Mouse (Mus musculus): ENCODE measurements around the gene Fitm2. TPM values are rescaled to one million over a fixed set of nuclear protein-coding genes. Genes with fewer than 3 reads are reported as not detected.

The Fitm2 gene
- polyA plus RNA-seq, 1 experiment from 2014 or later = 13.9 TPM

GRCm38 (mm10) chr2:163490656-163491055, 18.2 kb upstream of the Fitm2 start:
- WGBS = 92% methylated on average over 17 of the region's 17 CpGs
- no peaks in the 10 kb centered on the region for H3K9me3 ChIP-seq (ENCODE audit: control insufficient read depth, low read length)
- H3K4me1 ChIP-seq (ENCODE audit: control insufficient read depth, insufficient read depth, low read length) = no peaks in the 10 kb centered on the region
- no peaks in the 10 kb centered on the region for H3K27me3 ChIP-seq (ENCODE audit: control insufficient read depth, insufficient read depth, low read length)
- H3K27ac ChIP-seq (ENCODE audit: low read depth, low read length) = no peak overlapping the region
- H3K4me2 ChIP-seq (ENCODE audit: low read depth) = no peak overlapping the region
- DNase-seq (ENCODE audit: low spot score) (no peak), ATAC-seq (ENCODE audit: insufficient read depth, low FRiP score, low TSS enrichment) (no peak)
- no peaks in the 10 kb centered on the region for H3K36me3 ChIP-seq (ENCODE audit: control insufficient read depth, insufficient read depth, low read length)
- no peak overlapping the region for H3K9ac ChIP-seq (ENCODE audit: low read length)
- H3K4me3 ChIP-seq (ENCODE audit: low read depth, low read length) = no peak overlapping the region

GRCm38 (mm10) chr2:163489725-163490291, 17.4 kb upstream of the Fitm2 start:
- WGBS = 65% methylated on average over 5 of the region's 5 CpGs
- no peaks in the 10 kb centered on the region for H3K27me3 ChIP-seq (ENCODE audit: control insufficient read depth, insufficient read depth, low read length)
- H3K9ac ChIP-seq (ENCODE audit: low read length) = no peak overlapping the region
- H3K9me3 ChIP-seq (ENCODE audit: control insufficient read depth, low read length) = no peaks in the 10 kb centered on the region
- H3K27ac ChIP-seq (ENCODE audit: low read depth, low read length) = no peak overlapping the region
- DNase-seq (ENCODE audit: low spot score) = no peak
- H3K4me2 ChIP-seq (ENCODE audit: low read depth) = no peak overlapping the region
- no peaks in the 10 kb centered on the region for H3K4me1 ChIP-seq (ENCODE audit: control insufficient read depth, insufficient read depth, low read length)
- no peaks in the 10 kb centered on the region for H3K36me3 ChIP-seq (ENCODE audit: control insufficient read depth, insufficient read depth, low read length)
- H3K4me3 ChIP-seq (ENCODE audit: low read depth, low read length) = no peak overlapping the region
- ATAC-seq (ENCODE audit: insufficient read depth, low FRiP score, low TSS enrichment) = no peak

DNA sequence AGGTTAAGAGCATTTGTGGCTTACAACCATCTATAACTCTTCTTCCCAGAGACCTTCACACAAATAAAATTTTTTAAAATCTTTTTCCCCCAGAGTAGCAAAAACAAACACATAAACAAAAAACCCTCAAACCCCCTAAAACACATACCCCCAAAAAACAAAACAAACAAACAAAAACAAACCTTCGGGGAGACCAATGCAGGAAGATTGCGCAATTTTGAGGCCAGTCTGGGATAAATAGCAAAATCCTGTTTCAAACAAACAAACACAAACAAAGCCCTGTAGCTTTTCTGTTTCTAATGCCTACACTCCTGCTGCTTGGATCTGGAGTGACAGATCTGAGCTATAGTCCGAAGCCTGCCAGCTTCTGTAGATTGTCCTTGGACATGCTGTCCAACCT, 14.9 kb upstream of the Fitm2 start:
- no peak for DNase-seq (ENCODE audit: low spot score)
- no peaks in the 10 kb centered on the region for H3K36me3 ChIP-seq (ENCODE audit: control insufficient read depth, insufficient read depth, low read length)
- H3K9me3 ChIP-seq (ENCODE audit: control insufficient read depth, low read length) = no peaks in the 10 kb centered on the region
- no peak overlapping the region for H3K9ac ChIP-seq (ENCODE audit: low read length)
- no peak for ATAC-seq (ENCODE audit: insufficient read depth, low FRiP score, low TSS enrichment)
- no peak overlapping the region for H3K4me3 ChIP-seq (ENCODE audit: low read depth, low read length)
- no peaks in the 10 kb centered on the region for H3K4me1 ChIP-seq (ENCODE audit: control insufficient read depth, insufficient read depth, low read length)
- H3K4me2 ChIP-seq (ENCODE audit: low read depth) = no peak overlapping the region
- 92% methylated on average over 3 of the region's 3 CpGs for WGBS
- no peak overlapping the region for H3K27ac ChIP-seq (ENCODE audit: low read depth, low read length)
- no peaks in the 10 kb centered on the region for H3K27me3 ChIP-seq (ENCODE audit: control insufficient read depth, insufficient read depth, low read length)

- peaks cover 2% of the 10 kb centered on the region; the same call in 1 of the 2 replicates for H3K27me3 ChIP-seq (ENCODE audit: control insufficient read depth, insufficient read depth, low read length)
- no peaks in the 10 kb centered on the region for H3K36me3 ChIP-seq (ENCODE audit: control insufficient read depth, insufficient read depth, low read length)
- WGBS = 2% methylated on average over 20 of the region's 21 CpGs
- H3K4me1 ChIP-seq (ENCODE audit: control insufficient read depth, insufficient read depth, low read length) = no peaks in the 10 kb centered on the region; the same call in 1 of the 2 replicates
- peak; percentile 52 for DNase-seq (ENCODE audit: low spot score)
- peak overlapping the region; percentile 19; the same call in 1 of the 2 replicates for H3K9ac ChIP-seq (ENCODE audit: low read length)
- H3K4me2 ChIP-seq (ENCODE audit: low read depth) = peak overlapping the region; percentile 44
- ATAC-seq (ENCODE audit: insufficient read depth, low FRiP score, low TSS enrichment) = peak; percentile 38; the same call in 1 of the 2 replicates
- peak overlapping the region; percentile 14 for H3K4me3 ChIP-seq (ENCODE audit: low read depth, low read length)
- no peaks in the 10 kb centered on the region for H3K9me3 ChIP-seq (ENCODE audit: control insufficient read depth, low read length)
- H3K27ac ChIP-seq (ENCODE audit: low read depth, low read length) = no peak overlapping the region
Observed at GRCm38 (mm10) chr2:163481539-163482029, 9.2 kb upstream of the Fitm2 start.

DNA sequence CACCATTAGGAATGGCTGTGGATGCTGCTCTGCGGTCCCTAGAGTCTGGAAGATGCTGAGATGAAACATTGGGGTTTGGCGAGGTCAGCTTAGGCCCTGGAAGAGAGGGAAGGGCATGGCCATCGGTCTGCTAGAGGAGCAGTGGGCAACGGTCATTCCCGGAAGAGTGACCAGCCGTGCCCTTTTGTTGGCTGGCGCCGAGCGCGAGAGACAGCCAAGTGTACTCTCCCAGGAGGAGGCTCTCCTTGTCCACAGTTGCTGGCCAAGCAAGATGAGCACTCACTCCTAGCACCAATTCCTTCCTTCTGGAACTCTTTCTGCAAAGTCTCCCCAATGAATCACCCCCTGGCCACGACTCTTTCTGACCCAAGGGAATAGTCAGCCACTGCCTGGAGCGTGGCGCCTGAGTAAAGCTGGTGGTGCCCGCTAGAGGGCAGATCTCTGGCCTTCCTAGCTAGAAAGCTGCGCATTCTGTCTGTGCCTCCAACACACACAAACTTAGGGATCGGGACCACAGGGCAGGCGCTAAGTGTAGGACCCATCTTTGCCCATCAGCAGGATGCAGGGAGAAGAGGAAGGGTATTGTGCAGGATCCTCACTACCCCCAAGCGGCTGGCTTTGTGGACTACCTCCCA, 7.9 kb upstream of the Fitm2 start:
- WGBS = 52% methylated on average over 18 of the region's 18 CpGs
- Histone ChIP-seq H3K27me3 (ENCODE audit: control insufficient read depth, insufficient read depth, low read length) (peaks cover 2% of the 10 kb centered on the region; the same call in 1 of the 2 replicates), H3K36me3 (ENCODE audit: control insufficient read depth, insufficient read depth, low read length) (no peaks in the 10 kb centered on the region), H3K4me3 (ENCODE audit: low read depth, low read length) (no peak overlapping the region), H3K4me2 (ENCODE audit: low read depth) (no peak overlapping the region), H3K27ac (ENCODE audit: low read depth, low read length) (no peak overlapping the region), H3K9me3 (ENCODE audit: control insufficient read depth, low read length) (no peaks in the 10 kb centered on the region), H3K9ac (ENCODE audit: low read length) (no peak overlapping the region), H3K4me1 (ENCODE audit: control insufficient read depth, insufficient read depth, low read length) (no peaks in the 10 kb centered on the region; the same call in 1 of the 2 replicates)
- ATAC-seq (ENCODE audit: insufficient read depth, low FRiP score, low TSS enrichment) (no peak), DNase-seq (ENCODE audit: low spot score) (peak; percentile 36)

DNA sequence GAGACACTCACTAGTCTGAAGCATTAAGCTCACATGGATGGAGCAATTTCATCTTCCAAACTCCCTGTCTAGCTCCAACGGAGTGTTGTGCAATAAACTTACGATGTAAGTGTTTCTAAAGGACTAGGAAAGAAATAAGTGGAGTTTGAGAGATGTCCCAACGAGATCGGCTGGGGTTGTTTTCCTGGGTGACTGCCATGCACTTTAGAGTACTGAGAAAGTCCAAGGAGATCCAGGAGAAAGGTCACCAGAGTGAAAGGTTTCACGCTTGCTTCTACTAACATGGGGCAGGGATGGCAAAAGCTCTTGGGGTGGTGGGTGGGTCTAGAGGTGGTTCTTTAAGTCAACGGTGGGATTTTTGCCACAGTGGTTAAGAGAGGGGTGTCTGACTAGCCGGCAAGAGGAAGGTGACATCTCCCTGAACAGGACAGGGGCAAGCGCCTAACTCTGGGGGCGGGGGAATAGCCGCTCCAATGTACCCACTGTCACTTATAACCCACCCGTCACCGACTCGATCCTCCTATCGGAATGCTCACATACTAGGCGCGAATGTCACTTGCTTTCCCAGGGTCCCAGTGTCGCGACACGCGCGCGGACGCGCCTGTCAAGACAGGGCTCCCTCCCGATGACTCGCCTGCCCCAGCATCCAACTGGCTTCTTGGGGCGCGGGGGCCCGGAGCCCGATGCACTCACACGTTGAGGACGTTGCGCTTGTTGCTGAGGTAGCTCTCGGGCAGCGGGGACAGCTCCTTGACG, 541 bp downstream of the Fitm2 start:
- Histone ChIP-seq H3K36me3 (ENCODE audit: control insufficient read depth, insufficient read depth, low read length) (no peaks in the 10 kb centered on the region), H3K4me1 (ENCODE audit: control insufficient read depth, insufficient read depth, low read length) (peaks cover 6% of the 10 kb centered on the region; the same call in 1 of the 2 replicates), H3K27ac (ENCODE audit: low read depth, low read length) (no peak overlapping the region), H3K9ac (ENCODE audit: low read length) (peak overlapping the region; percentile 83), H3K27me3 (ENCODE audit: control insufficient read depth, insufficient read depth, low read length) (no peaks in the 10 kb centered on the region), H3K9me3 (ENCODE audit: control insufficient read depth, low read length) (no peaks in the 10 kb centered on the region), H3K4me2 (ENCODE audit: low read depth) (peak overlapping the region; percentile 69), H3K4me3 (ENCODE audit: low read depth, low read length) (peak overlapping the region; percentile 73)
- WGBS = 6% methylated on average over 36 of the region's 36 CpGs
- ATAC-seq (ENCODE audit: insufficient read depth, low FRiP score, low TSS enrichment) (peak; percentile 75), DNase-seq (ENCODE audit: low spot score) (no peak)

GRCm38 (mm10) chr2:163471136-163471535, 1.3 kb downstream of the Fitm2 start:
- Histone ChIP-seq H3K36me3 (ENCODE audit: control insufficient read depth, insufficient read depth, low read length) (no peaks in the 10 kb centered on the region), H3K4me2 (ENCODE audit: low read depth) (peak overlapping the region; percentile 8; the same call in 1 of the 2 replicates), H3K9me3 (ENCODE audit: control insufficient read depth, low read length) (no peaks in the 10 kb centered on the region), H3K27ac (ENCODE audit: low read depth, low read length) (no peak overlapping the region), H3K4me1 (ENCODE audit: control insufficient read depth, insufficient read depth, low read length) (peaks cover 6% of the 10 kb centered on the region; the same call in 1 of the 2 replicates), H3K9ac (ENCODE audit: low read length) (no peak overlapping the region), H3K27me3 (ENCODE audit: control insufficient read depth, insufficient read depth, low read length) (no peaks in the 10 kb centered on the region), H3K4me3 (ENCODE audit: low read depth, low read length) (peak overlapping the region; percentile 73; the same call in 1 of the 2 replicates)
- WGBS = 72% methylated on average over 3 of the region's 3 CpGs
- ATAC-seq (ENCODE audit: insufficient read depth, low FRiP score, low TSS enrichment) (no peak), DNase-seq (ENCODE audit: low spot score) (no peak)

GRCm38 (mm10) chr2:163469711-163470110, 2.7 kb downstream of the Fitm2 start:
- H3K9me3 ChIP-seq (ENCODE audit: control insufficient read depth, low read length) = no peaks in the 10 kb centered on the region
- ATAC-seq (ENCODE audit: insufficient read depth, low FRiP score, low TSS enrichment) = no peak
- DNase-seq (ENCODE audit: low spot score) = no peak
- 94% methylated on average over 15 of the region's 15 CpGs for WGBS
- H3K9ac ChIP-seq (ENCODE audit: low read length) = no peak overlapping the region
- H3K4me2 ChIP-seq (ENCODE audit: low read depth) = no peak overlapping the region
- no peak overlapping the region for H3K4me3 ChIP-seq (ENCODE audit: low read depth, low read length)
- H3K4me1 ChIP-seq (ENCODE audit: control insufficient read depth, insufficient read depth, low read length) = peaks cover 6% of the 10 kb centered on the region; the same call in 1 of the 2 replicates
- H3K27me3 ChIP-seq (ENCODE audit: control insufficient read depth, insufficient read depth, low read length) = no peaks in the 10 kb centered on the region
- H3K27ac ChIP-seq (ENCODE audit: low read depth, low read length) = no peak overlapping the region
- no peaks in the 10 kb centered on the region for H3K36me3 ChIP-seq (ENCODE audit: control insufficient read depth, insufficient read depth, low read length)
